Mouse (Mus musculus) layer of hippocampus, postnatal 10 days (tissue): ENCODE data around the gene Lat2. TPM values are rescaled to one million over a fixed set of nuclear protein-coding genes. Genes with fewer than 3 reads are reported as not detected.
A peak's percentile ranks its signal among the peaks of the same experiment; 100 is the strongest.

Experiments
- DNase-seq, 2 experiments: peaks; one replicate each; pipeline ENCODE4 v3.0.0; 2021; ENCODE audit warnings: low spot score in 2 of 2
- total RNA-seq, 2 experiments: library from RNA; stranded (reverse); gene quantifications; 2 replicates each; pipeline ENCODE4 v1.2.3; 2021

Lat2 gene
- total RNA-seq, 2 experiments from 2014 or later: 2.0 to 3.7 TPM

DNA sequence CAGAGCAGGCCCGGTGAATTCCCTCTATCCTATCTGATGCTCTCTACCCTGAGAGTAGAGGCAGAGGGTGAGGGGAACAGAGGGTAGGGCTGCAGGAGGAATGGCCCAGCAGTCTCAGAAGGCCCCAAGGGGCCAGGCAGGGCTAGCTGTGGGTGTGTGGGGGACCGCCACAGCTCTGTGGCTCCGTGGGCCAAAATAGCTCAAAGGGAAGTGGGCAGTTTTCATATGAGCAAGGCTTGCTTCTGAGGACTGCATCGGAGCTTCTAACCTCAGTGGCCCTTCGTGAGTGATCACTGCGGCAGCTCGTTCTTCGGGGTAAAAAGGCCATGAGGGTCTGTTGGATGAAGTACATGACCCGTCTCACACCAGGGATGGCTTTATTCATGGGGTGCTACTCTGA, 1.1 kb downstream of the Lat2 start:
- no peak for DNase-seq

DNA sequence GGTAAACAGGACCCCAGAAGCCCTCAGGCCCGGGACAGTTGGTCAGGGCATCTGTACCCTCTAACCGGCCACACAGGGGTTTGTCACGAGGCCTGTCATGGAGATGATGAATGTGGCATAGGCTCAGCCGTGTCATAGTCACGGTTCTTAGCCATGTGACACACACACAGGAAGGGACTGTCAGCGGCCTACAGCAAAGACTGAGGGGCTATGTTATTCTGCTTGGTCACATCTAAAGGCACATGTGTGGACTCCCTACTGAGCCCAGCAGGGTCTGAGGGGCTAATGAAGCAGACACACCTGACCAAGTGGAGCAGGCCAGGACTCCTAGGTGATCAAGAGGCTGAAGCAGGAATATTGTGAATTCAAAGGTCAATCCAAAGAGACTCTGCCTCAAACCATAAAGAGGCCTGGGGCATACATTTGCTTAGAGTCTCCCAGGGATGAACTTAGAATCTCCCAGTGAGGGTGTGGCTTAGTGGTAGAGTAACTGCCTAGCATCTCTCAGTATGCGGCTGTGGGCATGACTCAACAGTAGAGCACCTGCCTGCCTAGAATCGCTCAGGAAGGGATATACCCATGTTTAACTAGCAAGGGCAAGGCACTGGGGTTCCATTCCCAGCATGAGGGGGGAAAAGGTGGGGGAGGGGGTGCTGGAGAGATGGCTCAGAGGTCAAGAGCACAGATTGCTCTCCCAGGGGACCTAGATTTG, 2.9 kb downstream of the Lat2 start:
- DNase-seq: no peak

DNA sequence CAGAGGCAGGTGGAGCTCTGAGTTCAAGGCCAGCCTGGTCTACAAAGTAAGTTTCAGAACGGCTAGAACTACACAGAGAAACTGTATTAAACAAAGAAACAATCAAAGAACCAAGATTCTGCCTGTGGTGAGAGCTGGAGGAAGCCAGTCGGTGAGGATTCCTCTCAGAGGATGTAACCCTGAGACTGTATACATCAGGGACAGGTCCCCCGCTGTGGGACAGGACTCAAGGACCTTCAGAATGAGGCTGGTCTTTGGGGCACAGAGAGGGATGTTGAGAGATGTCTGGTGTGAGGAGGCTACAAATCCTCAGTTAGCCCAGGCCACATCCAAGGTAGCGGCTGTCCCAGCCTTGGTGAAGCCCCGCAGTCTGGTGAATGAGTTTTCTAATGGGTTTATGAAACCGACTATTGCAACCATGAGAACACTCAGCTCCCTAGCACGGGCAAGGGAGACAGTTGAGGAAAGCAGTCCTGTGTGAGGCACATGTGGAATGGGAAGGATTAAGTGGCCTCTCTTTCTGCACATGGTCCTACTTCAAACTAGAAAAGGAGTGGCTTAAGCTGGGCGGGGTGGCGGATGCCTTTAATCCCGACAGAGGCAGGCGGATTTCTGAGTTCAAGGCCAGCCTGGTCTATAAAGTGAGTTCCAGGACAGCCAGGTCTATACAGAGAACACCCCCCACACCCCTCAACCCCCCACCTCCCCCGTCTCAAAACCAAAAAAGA, 4.7 kb downstream of the Lat2 start:
- DNase-seq: no peak

DNA sequence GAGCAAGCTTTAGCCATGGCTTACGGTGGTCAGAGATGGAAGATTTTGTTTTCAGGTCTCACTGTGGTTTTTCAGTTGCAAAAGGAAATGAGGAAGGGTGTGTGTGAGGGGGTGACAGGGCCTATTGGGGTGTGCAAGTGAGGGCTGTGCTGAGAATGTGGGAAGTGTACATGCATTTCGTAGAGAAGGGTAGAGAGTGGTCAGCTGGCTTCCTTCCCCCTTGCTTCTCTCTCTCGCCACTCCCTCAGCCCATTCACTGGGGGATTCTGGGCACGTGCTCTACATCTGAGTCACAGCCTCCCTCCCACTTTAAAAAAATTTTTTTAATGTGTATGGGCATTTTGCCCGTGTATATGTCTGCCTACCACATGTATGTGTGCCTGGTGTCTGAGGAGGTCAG, 7.7 kb downstream of the Lat2 start:
- no peak for DNase-seq

DNA sequence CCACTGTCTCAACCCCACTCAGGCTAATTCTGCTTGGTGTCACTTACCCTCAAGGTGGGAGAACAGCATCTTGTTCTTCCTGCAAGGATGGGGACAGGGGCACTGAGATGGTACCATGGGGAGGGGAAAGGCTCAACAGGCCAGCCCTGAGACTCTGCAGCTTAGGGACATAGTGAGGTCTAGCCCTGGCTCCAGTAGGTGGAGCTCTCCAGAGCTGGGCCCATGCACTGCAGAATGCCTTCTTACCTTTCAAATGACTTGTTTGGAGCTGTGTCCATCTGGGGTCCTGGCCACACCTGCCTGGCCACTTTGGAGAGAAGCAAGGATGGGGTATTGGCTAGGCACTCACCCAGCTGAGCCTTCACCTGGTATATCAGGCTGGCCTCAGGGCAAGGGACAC, 8.5 kb downstream of the Lat2 start:
- DNase-seq: no peak

DNA sequence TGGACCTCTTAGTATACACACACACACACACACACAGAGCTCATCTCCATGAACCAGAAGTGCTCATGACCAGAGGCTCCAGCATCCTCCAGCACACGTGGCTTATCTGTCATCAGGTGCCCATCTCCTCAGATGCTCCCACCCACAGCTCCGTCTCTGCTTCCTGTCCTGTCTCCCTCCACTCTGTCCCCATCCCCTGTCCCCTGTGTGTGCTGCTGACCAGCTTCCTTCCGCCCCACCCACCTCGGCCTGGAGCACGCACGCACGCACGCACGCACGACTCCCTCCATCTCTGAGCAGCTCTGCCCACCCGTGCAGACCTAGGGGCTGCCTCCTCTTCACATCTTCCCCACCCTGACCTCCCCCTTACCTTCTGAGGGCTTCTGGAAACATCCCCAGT, 10.4 kb downstream of the Lat2 start:
- DNase-seq: no peak

DNA sequence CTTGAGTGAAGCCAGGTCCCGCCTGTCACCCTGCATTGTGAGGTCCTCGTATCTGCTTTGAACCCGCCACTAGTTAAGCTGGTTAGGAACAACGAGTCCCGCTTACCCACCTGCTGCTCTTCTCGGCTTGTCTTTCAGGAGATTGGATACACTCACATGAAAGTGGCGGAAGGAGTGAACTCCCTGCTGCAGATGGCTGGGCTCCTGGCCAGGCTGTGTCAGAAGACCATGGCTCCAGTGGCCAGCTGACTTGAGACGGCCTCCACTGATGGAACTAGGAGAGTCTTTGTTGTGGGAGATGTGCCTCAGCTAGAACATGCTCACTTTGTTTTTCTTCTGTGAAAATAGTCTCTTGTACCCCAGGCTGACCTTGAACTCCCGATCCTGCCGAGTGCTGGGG, 17.1 kb downstream of the Lat2 start:
- DNase-seq: no peak

DNA sequence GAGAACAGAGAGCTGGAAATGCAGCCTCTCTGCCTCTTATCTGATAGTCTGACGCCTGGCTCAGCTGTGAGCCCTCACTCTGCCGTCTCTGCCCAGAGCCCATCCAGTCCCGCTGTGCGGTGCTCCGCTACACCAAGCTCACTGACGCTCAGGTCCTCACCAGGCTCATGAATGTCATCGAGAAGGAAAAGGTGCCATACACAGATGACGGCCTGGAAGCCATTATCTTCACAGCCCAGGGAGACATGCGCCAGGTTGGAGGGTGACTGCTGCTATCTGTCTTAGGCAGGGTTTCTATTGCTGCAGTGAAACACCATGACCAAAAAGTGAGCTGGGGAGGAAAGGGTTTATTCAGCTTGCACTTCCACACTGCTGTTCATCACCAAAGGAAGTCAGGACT, 21.7 kb downstream of the Lat2 start:
- DNase-seq: no peak

DNA sequence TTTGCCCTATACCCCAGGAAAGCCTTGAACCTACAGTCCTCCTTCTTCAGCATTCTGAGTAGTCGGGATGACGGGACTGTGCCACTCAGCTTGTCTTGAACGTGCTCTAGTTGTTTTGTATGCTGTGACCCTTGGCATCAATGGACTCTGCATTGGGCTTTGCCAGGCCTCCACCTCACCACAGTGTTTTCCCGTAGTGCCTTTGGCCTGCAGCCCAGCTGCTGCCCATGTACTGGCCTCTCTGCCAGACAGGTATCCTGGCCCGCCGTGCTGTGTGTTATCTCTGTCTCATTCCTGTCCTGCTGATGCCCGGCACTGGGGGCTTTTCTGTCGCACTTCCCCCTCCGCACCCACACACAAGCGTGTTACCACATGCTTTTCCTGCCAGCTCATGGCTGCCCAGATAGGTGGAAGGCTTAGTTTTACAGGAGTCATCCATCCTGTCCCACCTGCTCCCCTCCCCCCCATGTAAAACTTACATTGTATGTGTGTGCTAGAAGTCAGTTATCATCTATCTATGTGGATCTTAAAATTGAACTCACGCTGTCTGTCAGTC, 22.7 kb downstream of the Lat2 start:
- DNase-seq: no peak

DNA sequence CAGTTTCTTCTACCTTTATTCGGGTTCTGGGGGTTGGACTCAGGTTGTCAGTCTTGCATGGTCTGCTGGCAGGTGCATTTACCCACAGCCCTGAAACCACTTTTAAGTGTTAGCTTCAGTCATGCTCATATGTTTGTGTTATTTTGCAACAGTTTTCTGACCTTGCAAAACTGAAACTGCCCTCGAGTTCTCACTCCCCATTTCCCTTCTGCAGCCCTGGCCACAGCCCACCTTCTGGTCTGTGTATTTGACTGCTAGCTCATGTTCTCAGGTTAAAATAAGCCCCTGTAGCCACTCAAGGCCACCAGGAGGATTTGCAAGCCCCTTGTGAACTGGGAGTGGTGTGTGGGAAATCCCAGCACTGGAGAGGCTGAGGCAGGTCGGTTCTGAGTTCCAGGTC, 24.9 kb downstream of the Lat2 start:
- DNase-seq: no peak

DNA sequence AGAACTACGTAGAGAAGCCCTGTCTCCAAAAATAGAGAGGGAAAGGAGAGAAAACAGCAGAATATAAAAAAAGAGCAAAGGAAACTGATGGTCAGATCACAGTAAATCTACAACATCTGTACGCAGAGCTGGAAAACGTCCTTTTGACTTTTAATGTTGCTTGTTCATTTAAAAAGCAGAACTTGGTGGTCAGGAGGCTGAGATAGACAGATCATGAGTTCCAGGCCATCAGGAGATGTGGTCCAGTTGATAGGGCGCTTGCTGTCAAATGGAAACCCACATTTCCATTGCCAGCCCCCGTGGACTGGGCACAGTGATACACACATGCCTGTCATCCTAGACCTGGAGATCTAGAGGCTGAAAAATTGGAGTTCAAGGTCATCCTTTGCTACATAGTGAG, 30.0 kb downstream of the Lat2 start:
- DNase-seq: no peak

DNA sequence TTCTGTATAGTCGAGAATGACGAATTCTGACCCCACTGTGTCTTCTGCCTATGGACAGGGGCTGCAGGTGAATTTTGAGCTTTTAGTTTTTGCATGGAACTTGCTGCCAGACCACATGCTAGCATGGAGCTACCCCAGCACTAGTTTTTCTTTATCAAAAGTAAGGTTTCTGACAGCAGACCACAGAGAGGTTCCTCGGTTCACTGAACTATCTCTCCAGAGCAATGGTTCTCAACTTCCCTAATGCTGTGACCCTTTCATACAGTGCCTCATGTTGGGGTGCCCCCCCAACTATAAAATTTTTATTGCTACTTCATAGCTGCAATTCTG, 31.0 kb downstream of the Lat2 start:
- DNase-seq: no peak

DNA sequence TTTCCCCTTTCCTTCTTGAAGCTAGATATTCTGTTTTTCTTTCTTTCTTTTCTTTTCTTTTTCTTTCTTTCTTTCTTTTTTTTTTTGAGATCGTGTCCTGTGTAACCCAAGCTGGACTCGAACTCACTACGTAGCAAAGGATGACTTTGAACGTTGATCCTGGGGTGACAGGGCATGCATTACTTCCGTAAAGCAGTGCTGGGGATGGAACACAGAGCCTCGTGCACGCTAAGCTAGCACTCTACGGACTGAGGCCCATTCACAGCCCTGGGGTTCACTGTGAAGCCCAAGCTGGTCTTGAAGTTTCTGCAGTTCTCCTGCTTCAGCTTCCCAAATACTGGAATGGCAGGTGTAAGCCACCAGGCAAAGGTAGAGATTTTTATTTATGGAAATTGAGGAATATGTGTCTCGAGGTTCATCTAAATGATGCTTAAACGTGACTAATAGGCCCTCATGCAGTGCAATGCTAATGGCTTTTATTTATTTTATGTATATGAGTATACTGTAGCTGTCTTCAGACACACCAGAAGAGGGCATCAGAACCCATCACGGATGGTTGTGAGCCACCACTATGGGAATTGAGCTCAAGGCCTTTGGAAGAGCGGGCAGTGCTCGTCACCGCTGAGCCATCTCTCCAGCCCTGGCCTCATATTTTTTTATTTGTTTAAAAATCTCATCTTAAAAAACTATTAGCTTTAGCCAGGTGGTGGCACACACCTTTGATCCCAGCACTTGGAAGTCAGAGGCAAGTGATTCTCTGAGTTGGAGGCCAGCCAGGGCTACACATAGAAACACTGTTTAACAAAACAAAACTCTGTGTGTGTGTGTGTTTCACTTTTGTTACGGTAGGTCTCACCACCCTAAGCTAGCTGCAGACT, 31.6 kb downstream of the Lat2 start:
- no peak for DNase-seq

DNA sequence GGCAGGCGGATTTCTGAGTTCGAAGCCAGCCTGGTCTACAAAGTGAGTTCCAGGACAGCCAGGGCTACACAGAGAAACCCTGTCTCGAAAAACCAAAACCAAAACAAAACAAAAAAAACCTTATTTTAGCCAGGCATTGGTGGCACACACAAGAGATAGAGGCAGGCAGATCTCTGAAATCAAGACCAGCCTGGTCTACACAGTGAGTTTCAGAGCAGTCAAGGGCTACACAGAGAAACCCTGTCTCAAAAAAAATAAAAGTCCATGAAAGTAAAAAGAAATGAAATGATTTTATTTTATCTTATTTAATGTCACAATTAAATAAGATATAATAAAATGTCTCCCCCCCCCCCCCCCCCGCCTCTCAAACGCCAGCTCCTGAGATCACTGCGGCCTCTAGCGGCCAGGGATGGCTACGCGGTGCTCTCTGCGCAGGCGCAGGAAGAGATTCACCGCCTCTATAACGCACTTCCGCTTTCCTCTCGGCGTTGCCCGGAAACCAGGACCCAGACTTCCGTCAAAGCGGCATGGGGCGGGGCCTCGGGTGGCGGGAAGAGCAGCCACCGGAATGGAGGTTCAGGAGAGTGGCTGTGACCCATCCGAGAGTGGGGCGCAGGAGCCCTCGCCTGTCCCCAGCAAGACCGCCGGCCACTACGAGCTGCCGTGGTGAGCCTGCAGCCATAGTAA, 32.5 kb downstream of the Lat2 start:
- peak; percentile 98 to 99 for DNase-seq

DNA sequence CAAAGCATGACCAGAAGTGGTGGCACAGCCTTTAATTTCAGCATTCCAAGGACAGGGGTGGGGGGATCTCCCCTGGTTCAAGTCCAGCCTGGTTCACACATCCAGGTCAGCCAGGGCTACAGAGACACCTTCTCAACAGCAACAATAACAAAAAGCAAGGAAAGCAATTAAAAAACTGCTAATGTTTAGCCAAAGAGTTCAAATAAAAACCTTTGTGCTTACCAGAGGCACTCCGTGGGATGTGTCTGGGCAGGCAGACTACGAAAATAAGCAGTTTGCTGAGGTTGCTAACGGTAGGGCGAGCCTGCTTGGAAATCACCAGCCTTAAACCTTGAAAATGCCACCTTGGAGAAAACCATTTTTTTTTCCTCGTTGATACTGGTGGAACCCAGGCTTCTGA, 33.7 kb downstream of the Lat2 start, which contains the start of gene Rfc2:
Gene Rfc2, plus strand, starts transcription at position 221 of the 400 bp plus-strand sequence.
- no peak for DNase-seq

DNA sequence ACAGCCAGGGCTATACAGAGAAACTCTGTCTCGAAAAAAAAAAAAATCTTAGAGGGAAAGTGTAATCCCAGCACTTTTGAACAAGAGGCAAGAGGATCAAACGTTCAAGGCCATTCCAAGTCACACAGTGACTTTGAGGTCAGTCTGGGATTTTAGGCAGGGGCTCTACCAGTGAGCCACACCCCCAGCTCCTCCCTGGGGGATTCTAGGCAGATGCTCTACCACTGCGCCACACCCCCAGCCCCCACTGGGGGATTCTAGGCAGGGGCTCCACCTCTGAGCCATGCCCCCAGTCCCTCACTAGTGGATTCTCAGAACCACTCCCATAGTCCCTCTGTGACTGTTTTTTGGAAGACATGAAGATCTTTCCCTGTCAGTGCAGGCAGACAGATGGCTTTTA, 35.7 kb downstream of the Lat2 start:
- no peak for DNase-seq

DNA sequence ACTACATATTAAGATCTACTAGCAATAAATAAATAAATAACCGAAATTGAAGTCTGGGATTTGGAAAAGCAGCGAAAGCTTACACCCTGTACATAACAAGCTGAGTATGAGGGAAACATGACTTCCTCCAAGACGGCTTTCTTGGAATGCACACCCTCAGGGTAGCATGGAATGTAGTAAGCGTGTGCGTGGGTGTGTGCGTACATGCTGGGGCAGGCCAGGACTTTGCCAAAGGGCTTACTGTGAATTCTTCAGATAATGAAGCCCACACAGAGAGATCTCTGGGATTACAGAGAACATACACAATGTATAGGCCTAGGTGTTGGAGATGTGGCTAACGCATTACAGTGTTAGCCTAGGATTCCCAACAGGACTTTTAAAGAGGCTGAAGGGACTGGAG, 37.3 kb downstream of the Lat2 start:
- no peak for DNase-seq

DNA sequence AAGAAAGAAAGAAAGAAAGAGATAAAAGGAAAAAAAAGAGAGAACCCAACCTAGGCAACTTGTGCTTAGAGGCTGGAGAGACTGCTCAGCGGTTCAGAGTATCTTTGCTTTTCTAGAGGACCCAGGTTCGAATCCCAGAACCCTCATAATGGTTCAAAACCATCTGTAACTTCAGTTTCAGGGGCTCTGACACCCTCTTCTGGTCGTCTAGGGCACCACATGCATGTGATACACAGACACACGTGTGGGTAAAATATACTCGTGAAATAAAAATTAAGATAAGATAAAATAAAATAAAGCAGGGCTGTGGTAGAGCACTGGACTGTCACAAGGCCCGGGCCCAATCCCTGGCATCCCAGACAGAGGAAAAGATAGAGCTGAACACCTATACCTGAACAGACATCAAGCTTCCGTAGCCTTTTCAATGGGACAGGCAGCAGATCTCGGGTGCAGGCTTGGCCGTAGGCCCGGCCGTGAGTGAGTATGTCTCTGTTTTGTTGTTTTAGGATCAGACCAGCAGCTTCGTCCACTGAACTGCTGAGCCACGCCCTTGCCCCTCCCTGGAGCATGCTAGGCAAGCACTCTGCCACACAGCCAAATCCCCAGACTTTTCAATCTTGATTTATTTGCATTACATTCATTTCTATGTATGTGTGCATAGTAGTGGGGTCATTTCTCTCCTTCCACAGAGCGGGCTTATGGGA, 38.2 kb downstream of the Lat2 start:
- no peak for DNase-seq

DNA sequence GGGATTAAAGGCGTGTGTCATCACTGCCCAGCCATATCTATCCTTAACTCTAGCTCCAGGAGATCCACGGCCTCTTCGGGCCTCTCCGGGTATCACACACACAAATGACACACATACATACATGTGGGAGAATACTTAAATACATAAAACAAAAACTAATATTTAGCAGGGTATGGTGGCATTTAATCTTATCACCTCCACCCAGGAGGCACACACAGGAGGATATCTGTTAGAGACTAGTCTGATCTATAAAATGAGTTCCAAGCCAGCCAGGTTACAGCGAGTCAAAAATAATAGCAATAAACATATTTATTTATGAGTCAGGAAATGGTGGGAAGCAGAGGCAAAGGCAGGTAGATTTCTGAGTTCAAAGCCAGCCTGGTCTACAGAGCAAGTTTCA, 39.0 kb downstream of the Lat2 start:
- DNase-seq: no peak

DNA sequence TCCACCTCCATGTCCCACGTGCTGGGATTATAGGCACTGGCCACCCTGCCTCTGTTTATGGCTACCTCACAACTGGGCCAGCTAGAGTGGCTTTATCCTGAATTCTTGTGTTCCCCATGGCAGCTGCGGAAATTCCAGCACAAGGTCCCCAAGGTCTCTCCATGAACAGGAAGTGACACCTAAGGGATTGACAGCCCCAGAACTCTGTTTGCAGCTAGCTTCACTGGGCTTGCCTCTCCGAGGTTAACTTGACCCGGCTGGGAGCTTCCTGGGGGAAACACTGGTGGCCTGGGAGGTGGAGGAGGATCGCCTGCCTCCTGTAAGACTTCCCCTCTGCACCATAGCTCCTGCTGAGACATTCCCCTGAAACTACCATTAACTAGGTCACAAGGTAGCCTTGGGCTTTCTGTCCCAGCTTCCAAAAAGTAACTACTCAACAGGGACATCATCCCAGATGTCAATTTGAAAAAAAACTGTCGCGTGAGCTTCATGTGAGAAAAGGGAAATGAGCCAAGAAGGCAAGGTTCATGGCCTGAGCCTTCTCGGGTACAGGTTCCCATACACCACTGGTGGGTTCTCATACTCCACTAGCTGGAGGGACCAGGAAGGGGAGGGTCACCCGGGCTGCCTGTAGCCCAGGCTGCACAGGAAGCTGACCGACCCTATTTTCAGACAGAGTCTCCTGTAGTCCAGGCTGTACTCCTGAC, 42.2 kb downstream of the Lat2 start:
- DNase-seq: no peak
